Mouse (Mus musculus) left cerebral cortex, postnatal 25 days (tissue): ENCODE data around the gene Pxn. TPM values are rescaled to one million over a fixed set of nuclear protein-coding genes. Genes with fewer than 3 reads are reported as not detected.

ENCODE experiments used
- microRNA-seq, 2 experiments: library from miRNA; unstranded; fragments of <30 nt; microRNA quantifications; one replicate each; pipeline ENCODE4 v1.2.0; 2022
- total RNA-seq, 2 experiments: library from RNA; stranded (reverse); gene quantifications; 2 replicates each; pipeline ENCODE4 v1.2.3; 2021

The Pxn gene
- total RNA-seq, 2 experiments from 2014 or later = 19.9 to 21.0 TPM

Small RNA genes lying within 50 kb of the gene (microRNA-seq; reads per million reads assigned to microRNA genes)
- 0.67 to 0.74 reads per million in 2 experiments for gene Mir7029

Other genes with a start within 250 kb of the Pxn start
- 100 to 1,000 TPM; 248 to 266 TPM for gene Rnf10, start 233.8 kb upstream of the Pxn start, total RNA-seq
- gene Coq5, start 227.0 kb upstream of the Pxn start, total RNA-seq = 10 to 100 TPM; 39.3 to 39.7 TPM
- 100 to 1,000 TPM; 713 to 752 TPM for gene Dynll1, start 205.7 kb upstream of the Pxn start, total RNA-seq
- 10 to 100 TPM; 71.0 to 77.6 TPM for gene Srsf9, start 179.5 kb upstream of the Pxn start, total RNA-seq
- gene Gatc, start 165.5 kb upstream of the Pxn start, total RNA-seq = 10 to 100 TPM; 19.9 to 20.9 TPM
- 10 to 100 TPM; 27.0 to 29.0 TPM for gene Triap1, start 165.5 kb upstream of the Pxn start, total RNA-seq
- gene Cox6a1, start 157.7 kb upstream of the Pxn start, total RNA-seq = 100 to 1,000 TPM; 793 to 810 TPM
- gene Msi1, start 77.1 kb upstream of the Pxn start, total RNA-seq = 10 to 100 TPM; 45.2 to 49.2 TPM
- not detected for gene Pla2g1b, start 40.4 kb upstream of the Pxn start, total RNA-seq
- gene Sirt4, start 22.0 kb upstream of the Pxn start, total RNA-seq = 10 to 100 TPM; 31.1 to 34.0 TPM
- 100 to 1,000 TPM; 208 to 218 TPM for gene Rplp0, start 52.8 kb downstream of the Pxn start, total RNA-seq
- 10 to 100 TPM; 61.4 to 75.7 TPM for gene Gcn1l1, start 58.6 kb downstream of the Pxn start, total RNA-seq
- 10 to 100 TPM; 86.0 to 96.7 TPM for gene Rab35, start 125.2 kb downstream of the Pxn start, total RNA-seq
- 100 to 1,000 TPM; 157 to 159 TPM for gene Bicdl1, start 224.9 kb downstream of the Pxn start, total RNA-seq